Mouse (Mus musculus): ENCODE data around the gene Hcfc1r1. TPM values are rescaled to one million over a fixed set of nuclear protein-coding genes. Genes with fewer than 3 reads are reported as not detected.

Gene Hcfc1r1
- 81.0 and 87.3 TPM in 2 replicates for polyA plus RNA-seq (2015; fragmentation: Nextera tagmentation; extraction: Ambion mirVana)

DNA sequence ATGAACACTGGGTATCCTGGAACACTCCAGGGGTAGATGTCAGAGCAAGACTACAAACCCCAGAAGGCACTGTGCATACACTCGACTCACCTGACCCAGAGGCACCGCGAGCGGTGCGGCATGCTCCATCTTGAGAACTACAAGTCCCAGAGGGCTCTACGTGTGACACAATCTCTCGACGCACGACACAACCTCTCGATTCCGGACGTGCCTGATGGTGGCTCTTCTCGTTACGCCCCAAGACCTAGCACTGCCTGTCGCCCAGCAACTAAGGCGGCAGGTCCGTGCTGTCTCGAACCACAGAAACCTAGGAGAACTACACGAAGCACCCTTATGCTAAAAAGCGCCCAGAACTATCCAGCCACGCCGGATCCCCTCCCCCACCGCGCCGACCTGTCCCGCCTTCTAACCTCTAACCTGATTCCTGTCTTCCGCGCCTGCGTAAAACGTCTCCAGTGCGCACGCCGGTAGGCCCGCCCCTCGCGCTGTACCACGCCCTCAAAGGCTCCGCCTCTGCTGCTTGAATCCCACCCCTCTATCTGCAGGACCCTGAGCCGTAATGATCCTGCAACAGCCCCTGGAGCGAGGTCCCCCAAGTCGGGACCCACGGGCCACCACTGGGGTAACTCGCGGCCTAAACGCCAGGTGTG lies at the start of gene Hcfc1r1, which contains the start of gene Thoc6:
TSS of gene Hcfc1r1 (plus strand) at position 173 of the 650 bp plus-strand sequence.
TSS of gene Thoc6 (minus strand) at position 459 of the 650 bp plus-strand sequence.
- Histone ChIP-seq H3K4me2 (ENCODE audit: low read depth, low read length) (peak within 1 kb of the TSS; percentile 97), H3K36me3 (ENCODE audit: control insufficient read depth, insufficient read depth, low read length) (peaks cover 14% of the 10 kb centered on the region), H3K4me1 (ENCODE audit: control insufficient read depth, insufficient read depth, low read length) (peaks cover 35% of the 10 kb centered on the region), H3K27ac (ENCODE audit: low read length) (peak within 1 kb of the TSS; percentile 82), H3K27me3 (replicated peaks; ENCODE audit: control insufficient read depth, insufficient read depth, low read length) (no peaks in the 10 kb centered on the region), H3K4me3 (ENCODE audit: low read length) (peak within 1 kb of the TSS; percentile 81), H3K9me3 (ENCODE audit: control insufficient read depth, low read length) (no peaks in the 10 kb centered on the region), H3K9ac (ENCODE audit: low read depth, low read length) (peak within 1 kb of the TSS; percentile 81)
- WGBS = under 1% methylated on average over 45 of the region's 45 CpGs
- peak; percentile 95 for ATAC-seq

GRCm38 (mm10) chr17:23627813-23628212 lies 45.6 kb upstream of the Hcfc1r1 start:
- 43% methylated on average over 7 of the region's 7 CpGs for WGBS

GRCm38 (mm10) chr17:23630195-23631020 lies 43.0 kb upstream of the Hcfc1r1 start:
- Histone ChIP-seq H3K36me3 (ENCODE audit: control insufficient read depth, insufficient read depth, low read length) (no peaks in the 10 kb centered on the region), H3K4me1 (ENCODE audit: control insufficient read depth, insufficient read depth, low read length) (peaks cover 4% of the 10 kb centered on the region), H3K27ac (ENCODE audit: low read length) (no peak overlapping the region), H3K9ac (ENCODE audit: low read depth, low read length) (peak overlapping the region; percentile 48; the same call in 1 of the 2 replicates), H3K4me2 (ENCODE audit: low read depth, low read length) (peak overlapping the region; percentile 58), H3K4me3 (ENCODE audit: low read length) (peak overlapping the region; percentile 26), H3K9me3 (ENCODE audit: control insufficient read depth, low read length) (no peaks in the 10 kb centered on the region), H3K27me3 (replicated peaks; ENCODE audit: control insufficient read depth, insufficient read depth, low read length) (no peaks in the 10 kb centered on the region)
- 16% methylated on average over 21 of the region's 22 CpGs for WGBS
- peak; percentile 93 for ATAC-seq

More at GRCm38 (mm10) chr17:23627813-23628212, 45.6 kb upstream of the Hcfc1r1 start:
- Histone ChIP-seq H3K4me2 (ENCODE audit: low read depth, low read length) (no peak overlapping the region), H3K9ac (ENCODE audit: low read depth, low read length) (no peak overlapping the region), H3K27ac (ENCODE audit: low read length) (no peak overlapping the region), H3K4me1 (ENCODE audit: control insufficient read depth, insufficient read depth, low read length) (peaks cover 4% of the 10 kb centered on the region), H3K9me3 (ENCODE audit: control insufficient read depth, low read length) (no peaks in the 10 kb centered on the region), H3K4me3 (ENCODE audit: low read length) (no peak overlapping the region), H3K27me3 (replicated peaks; ENCODE audit: control insufficient read depth, insufficient read depth, low read length) (no peaks in the 10 kb centered on the region), H3K36me3 (ENCODE audit: control insufficient read depth, insufficient read depth, low read length) (no peaks in the 10 kb centered on the region)
- ATAC-seq = no peak

DNA sequence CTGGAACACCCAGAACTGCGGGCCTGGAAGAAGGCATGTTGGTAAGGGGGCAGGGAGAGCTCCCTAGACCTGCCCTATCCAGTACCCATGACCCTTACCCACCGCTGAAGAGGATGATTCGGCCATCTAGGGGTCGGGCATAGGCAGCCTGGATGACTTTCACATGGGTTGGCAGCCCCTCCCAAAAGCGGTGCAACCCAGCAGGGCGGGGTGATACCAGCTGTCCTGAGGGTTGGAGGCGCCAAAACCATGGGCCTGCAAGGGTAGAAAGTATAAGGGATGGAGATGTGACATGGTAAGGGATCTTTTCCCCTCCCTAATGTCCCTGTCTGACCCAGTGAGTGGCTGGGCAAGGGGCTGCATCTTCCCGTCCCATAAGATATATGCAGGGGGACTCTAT lies 42.2 kb upstream of the Hcfc1r1 start:
- no peaks in the 10 kb centered on the region for H3K27me3 ChIP-seq (replicated peaks; ENCODE audit: control insufficient read depth, insufficient read depth, low read length)
- H3K4me1 ChIP-seq (ENCODE audit: control insufficient read depth, insufficient read depth, low read length) = peaks cover 4% of the 10 kb centered on the region
- 81% methylated on average over 8 of the region's 8 CpGs for WGBS
- no peak overlapping the region for H3K4me2 ChIP-seq (ENCODE audit: low read depth, low read length)
- H3K36me3 ChIP-seq (ENCODE audit: control insufficient read depth, insufficient read depth, low read length) = no peaks in the 10 kb centered on the region
- ATAC-seq = no peak
- H3K4me3 ChIP-seq (ENCODE audit: low read length) = no peak overlapping the region
- no peaks in the 10 kb centered on the region for H3K9me3 ChIP-seq (ENCODE audit: control insufficient read depth, low read length)
- H3K9ac ChIP-seq (ENCODE audit: low read depth, low read length) = no peak overlapping the region
- H3K27ac ChIP-seq (ENCODE audit: low read length) = no peak overlapping the region

GRCm38 (mm10) chr17:23644613-23645495 lies 28.5 kb upstream of the Hcfc1r1 start, which contains the start of gene Mmp25:
Gene Mmp25, minus strand, starts transcription at chr17:23645277.
- peak; percentile 62 for ATAC-seq
- under 1% methylated on average over 54 of the region's 58 CpGs for WGBS

GRCm38 (mm10) chr17:23645894-23646293 lies 27.5 kb upstream of the Hcfc1r1 start:
- 44% methylated on average over 10 of the region's 10 CpGs for WGBS
- Histone ChIP-seq H3K27ac (ENCODE audit: low read length) (no peak overlapping the region), H3K4me3 (ENCODE audit: low read length) (no peak overlapping the region), H3K27me3 (replicated peaks; ENCODE audit: control insufficient read depth, insufficient read depth, low read length) (peaks cover 18% of the 10 kb centered on the region), H3K9ac (ENCODE audit: low read depth, low read length) (no peak overlapping the region), H3K9me3 (ENCODE audit: control insufficient read depth, low read length) (no peaks in the 10 kb centered on the region), H3K4me2 (ENCODE audit: low read depth, low read length) (no peak overlapping the region), H3K4me1 (ENCODE audit: control insufficient read depth, insufficient read depth, low read length) (peaks cover 2% of the 10 kb centered on the region; the same call in 1 of the 2 replicates), H3K36me3 (ENCODE audit: control insufficient read depth, insufficient read depth, low read length) (no peaks in the 10 kb centered on the region)
- no peak for ATAC-seq

More at GRCm38 (mm10) chr17:23644613-23645495, 28.5 kb upstream of the Hcfc1r1 start, which contains the start of gene Mmp25:
- Histone ChIP-seq H3K27ac (ENCODE audit: low read length) (no peak within 1 kb of the TSS), H3K9me3 (ENCODE audit: control insufficient read depth, low read length) (no peaks in the 10 kb centered on the region), H3K4me2 (ENCODE audit: low read depth, low read length) (peak within 1 kb of the TSS; percentile 93), H3K4me3 (ENCODE audit: low read length) (peak within 1 kb of the TSS; percentile 54), H3K9ac (ENCODE audit: low read depth, low read length) (peak within 1 kb of the TSS; percentile 70), H3K27me3 (replicated peaks; ENCODE audit: control insufficient read depth, insufficient read depth, low read length) (peaks cover 18% of the 10 kb centered on the region), H3K36me3 (ENCODE audit: control insufficient read depth, insufficient read depth, low read length) (no peaks in the 10 kb centered on the region), H3K4me1 (ENCODE audit: control insufficient read depth, insufficient read depth, low read length) (peaks cover 2% of the 10 kb centered on the region; the same call in 1 of the 2 replicates)

DNA sequence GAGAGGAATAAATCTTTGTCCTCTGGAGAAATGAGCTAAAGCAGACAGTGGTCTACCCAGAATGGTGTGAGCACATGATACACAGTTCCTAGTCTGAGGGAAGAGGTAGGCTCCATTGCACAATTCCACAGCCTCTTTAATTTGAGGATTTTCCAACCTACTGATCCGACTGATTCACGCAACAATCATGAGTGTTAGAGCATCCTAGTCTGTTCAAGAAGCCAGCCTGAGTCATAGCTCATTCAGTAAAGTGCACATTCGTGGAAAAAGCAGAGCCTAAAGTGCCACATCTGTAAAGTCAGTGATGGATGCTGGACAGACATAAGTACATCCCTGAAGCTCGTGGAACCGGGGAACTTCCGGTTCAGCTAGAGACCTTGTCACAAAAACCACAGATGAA lies 22.0 kb upstream of the Hcfc1r1 start:
- Histone ChIP-seq H3K4me2 (ENCODE audit: low read depth, low read length) (no peak overlapping the region), H3K36me3 (ENCODE audit: control insufficient read depth, insufficient read depth, low read length) (no peaks in the 10 kb centered on the region), H3K27me3 (replicated peaks; ENCODE audit: control insufficient read depth, insufficient read depth, low read length) (no peaks in the 10 kb centered on the region), H3K4me3 (ENCODE audit: low read length) (no peak overlapping the region), H3K9me3 (ENCODE audit: control insufficient read depth, low read length) (no peaks in the 10 kb centered on the region), H3K9ac (ENCODE audit: low read depth, low read length) (no peak overlapping the region), H3K4me1 (ENCODE audit: control insufficient read depth, insufficient read depth, low read length) (no peaks in the 10 kb centered on the region), H3K27ac (ENCODE audit: low read length) (no peak overlapping the region)
- ATAC-seq = no peak
- WGBS = 80% methylated on average over 6 of the region's 6 CpGs

DNA sequence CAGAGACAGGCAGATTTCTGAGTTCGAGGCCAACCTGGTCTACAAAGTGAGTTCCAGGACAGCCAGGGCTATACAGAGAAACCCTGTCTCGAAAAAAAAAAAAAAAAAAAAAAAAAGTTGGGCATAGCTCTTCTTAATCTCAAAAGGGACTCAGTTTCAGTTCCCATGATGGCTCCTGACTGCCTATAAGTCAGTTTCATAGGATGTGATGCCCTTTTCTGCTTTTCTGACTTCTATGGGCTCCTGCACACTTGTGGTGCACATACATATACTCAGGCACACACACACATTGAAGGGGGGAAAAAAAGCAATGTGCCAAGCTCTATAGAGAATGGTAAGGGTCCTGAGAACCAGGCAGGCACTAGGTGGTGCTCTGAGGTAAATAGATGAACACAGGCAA lies 20.1 kb upstream of the Hcfc1r1 start:
- Histone ChIP-seq H3K27ac (ENCODE audit: low read length) (no peak overlapping the region), H3K27me3 (replicated peaks; ENCODE audit: control insufficient read depth, insufficient read depth, low read length) (no peaks in the 10 kb centered on the region; the same call in 1 of the 2 replicates), H3K4me3 (ENCODE audit: low read length) (no peak overlapping the region), H3K9ac (ENCODE audit: low read depth, low read length) (no peak overlapping the region), H3K4me1 (ENCODE audit: control insufficient read depth, insufficient read depth, low read length) (no peaks in the 10 kb centered on the region), H3K36me3 (ENCODE audit: control insufficient read depth, insufficient read depth, low read length) (no peaks in the 10 kb centered on the region), H3K9me3 (ENCODE audit: control insufficient read depth, low read length) (no peaks in the 10 kb centered on the region), H3K4me2 (ENCODE audit: low read depth, low read length) (no peak overlapping the region)
- 79% methylated on average over 2 of the region's 2 CpGs for WGBS
- no peak for ATAC-seq

Data from intestine, embryonic 16.5 days (tissue).